Mouse (Mus musculus): ENCODE measurements around the gene Sgms2.

DNA sequence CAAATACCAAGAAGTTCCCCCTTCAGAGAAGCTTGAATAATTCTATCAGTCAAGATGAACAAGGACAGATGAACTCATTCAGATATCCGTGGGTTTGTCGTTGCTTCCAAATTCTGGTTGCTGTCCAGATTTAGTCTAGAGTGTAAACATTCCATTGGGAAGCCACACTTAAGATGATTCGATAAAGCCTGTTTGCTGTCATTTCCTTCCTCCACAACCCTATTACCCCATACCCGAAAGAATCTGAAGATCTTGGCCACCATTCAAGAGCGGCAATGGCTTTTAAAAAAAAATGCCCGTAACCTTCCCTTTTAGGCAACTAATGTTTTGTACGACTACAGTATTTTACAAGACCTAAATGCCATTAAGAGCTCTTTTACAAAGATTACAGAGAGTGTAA, 31.0 kb upstream of the Sgms2 start:
- TF ChIP-seq CTCF (IDR thresholded peaks at IDR 0.05; ENCODE audit: low read depth) (no peak), EP300 (IDR thresholded peaks at IDR 0.05; ENCODE audit: low read depth) (no peak)

All from liver, postnatal 0 days (tissue).